In the genomic region with DNA sequence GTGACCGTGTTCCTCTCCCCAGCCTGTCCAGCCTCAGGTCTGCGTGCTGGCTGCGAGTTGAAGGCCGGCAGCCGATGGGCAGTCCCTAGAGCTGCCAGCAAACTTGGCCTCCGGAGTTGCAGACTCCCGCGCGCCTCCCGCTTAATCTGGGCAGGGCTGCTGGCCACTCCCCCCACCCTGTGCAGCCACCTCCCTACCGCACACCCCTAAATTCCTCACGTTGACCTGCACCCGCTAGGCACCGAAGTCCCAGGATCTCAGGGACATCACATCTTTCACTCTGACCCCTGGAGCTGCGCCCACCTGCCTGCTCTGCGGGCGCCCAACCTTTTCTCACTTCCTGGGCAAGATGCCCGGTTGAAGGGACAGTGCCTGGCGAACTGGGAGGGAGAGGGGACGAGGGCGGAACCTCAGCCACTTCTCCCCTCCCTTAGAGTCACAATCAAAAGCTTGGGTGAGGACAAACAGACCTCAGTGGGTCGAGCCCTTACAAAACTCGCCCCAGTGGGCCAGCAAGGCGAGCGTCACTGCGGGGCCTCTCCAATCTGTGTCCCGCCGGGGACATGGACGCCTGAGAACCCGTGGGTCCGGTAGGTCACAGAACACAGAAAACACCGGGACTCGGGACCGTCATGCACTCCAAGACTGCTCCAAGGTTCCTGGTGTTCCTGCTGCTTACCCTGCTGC, we compare ENCODE assay signal across 8 mouse cellular contexts. TPM values are rescaled to one million over a fixed set of nuclear protein-coding genes. Genes with fewer than 3 reads are reported as not detected.
DNase-seq lines count a peak whose midpoint lies in the region; ATAC-seq and TF ChIP-seq lines count a peak whose summit lies in the region.

A gene (minus strand): TSS at position 137 of the 687 bp plus-strand sequence.
A gene (plus strand): TSS at position 209 of the 687 bp plus-strand sequence.

- H3K9me3 ChIP-seq in heart, embryonic 10.5 days, result no peaks in the 10 kb centered on the region
- no peaks in the 10 kb centered on the region for H3K9me3 ChIP-seq in lung, postnatal 0 days (ENCODE audit: low read length)

- H3K9ac ChIP-seq in lung, postnatal 0 days (replicated peaks; ENCODE audit: low read depth), result peak within 1 kb of the TSS; percentile 36

- ATAC-seq in lung, postnatal 0 days, result peak; percentile 92

- peaks cover 52% of the 10 kb centered on the region for H3K27me3 ChIP-seq in heart, embryonic 10.5 days (ENCODE audit: insufficient read depth, poor library complexity, severe bottlenecking)
- no peaks in the 10 kb centered on the region for H3K27me3 ChIP-seq in kidney, adult 2 months (replicated peaks; ENCODE audit: control insufficient read depth, insufficient read depth, low read length)
- H3K27me3 ChIP-seq in lung, postnatal 0 days (replicated peaks; ENCODE audit: insufficient read depth, low read length), result no peaks in the 10 kb centered on the region

- H3K4me1 ChIP-seq in heart, embryonic 10.5 days, result peaks cover 15% of the 10 kb centered on the region
- peaks cover 19% of the 10 kb centered on the region; the same call in 1 of the 2 replicates for H3K4me1 ChIP-seq in kidney, adult 2 months (ENCODE audit: control insufficient read depth, insufficient read depth, low read length)
- peaks cover 8% of the 10 kb centered on the region; the same call in 1 of the 2 replicates for H3K4me1 ChIP-seq in lung, postnatal 0 days (ENCODE audit: insufficient read depth, low read depth, low read length)

- no peak for TF ChIP-seq CTCF in kidney, adult 2 months (conservative IDR thresholded peaks at IDR 0.05; ENCODE audit: insufficient read depth, insufficient read length, low read depth, low read length)
- no peak for TF ChIP-seq CTCF in lung, postnatal 0 days (IDR thresholded peaks at IDR 0.05)

- peak within 1 kb of the TSS; percentile 13; the same call in 1 of the 2 replicates for H3K27ac ChIP-seq in heart, embryonic 10.5 days
- H3K27ac ChIP-seq in kidney, adult 2 months (ENCODE audit: insufficient read depth, low read depth, low read length), result peak within 1 kb of the TSS; percentile 91
- peak within 1 kb of the TSS; percentile 58 for H3K27ac ChIP-seq in lung, postnatal 0 days (ENCODE audit: low read length)

- peak; percentile 13; the same call in 1 of the 2 replicates for TF ChIP-seq EP300 in lung, postnatal 0 days (IDR thresholded peaks at IDR 0.05)

- H3K36me3 ChIP-seq in heart, embryonic 10.5 days, result no peaks in the 10 kb centered on the region
- no peaks in the 10 kb centered on the region; the same call in 1 of the 2 replicates for H3K36me3 ChIP-seq in kidney, adult 2 months (ENCODE audit: control insufficient read depth, insufficient read depth, low read length)
- no peaks in the 10 kb centered on the region for H3K36me3 ChIP-seq in lung, postnatal 0 days (ENCODE audit: insufficient read depth, low read length)

- peak within 1 kb of the TSS; percentile 63 for H3K4me3 ChIP-seq in heart, embryonic 10.5 days
- H3K4me3 ChIP-seq in kidney, adult 2 months (ENCODE audit: insufficient read depth, low read depth, low read length), result peak within 1 kb of the TSS; percentile 86
- peak within 1 kb of the TSS; percentile 41 for H3K4me3 ChIP-seq in lung, postnatal 0 days (ENCODE audit: low read depth, low read length)

- intact Hi-C loops in left cerebral cortex, postnatal 4 days (cut with DNase I), result no loop called here
- intact Hi-C loops in left cerebral cortex, postnatal 36 days (cut with DNase I), result no loop called here

- peak within 1 kb of the TSS; percentile 73 for H3K4me2 ChIP-seq in lung, postnatal 0 days (replicated peaks; ENCODE audit: low read depth, low read length)

- peak; percentile 42 for TF ChIP-seq POLR2A in kidney, adult 2 months (IDR thresholded peaks at IDR 0.05; ENCODE audit: low read depth, low read length)

- DNase-seq in left cerebral cortex, postnatal 4 days, result peak; percentile 41
- DNase-seq in left cerebral cortex, adult 11 months (ENCODE audit: low spot score), result no peak
- peak; percentile 16 for DNase-seq in embryo, embryonic 9.5 days (ENCODE audit: extremely low spot score)
- no peak for DNase-seq in heart, embryonic 10.5 days (ENCODE audit: low spot score)
- peak; percentile 90 for DNase-seq in kidney, adult 2 months
- DNase-seq in lung, postnatal 0 days (ENCODE audit: low spot score), result peak; percentile 68
- peak; percentile 37 for DNase-seq in retina, embryonic 14.5 days (ENCODE audit: low spot score)
- no peak for DNase-seq in left cerebral cortex, postnatal 36 days (ENCODE audit: low spot score in 2 of 2)

- 1% methylated on average over 34 of the region's 34 CpGs for WGBS in heart, embryonic 10.5 days
- 2% methylated on average over 34 of the region's 34 CpGs for WGBS in kidney, adult 2 months
- 2% methylated on average over 34 of the region's 34 CpGs for WGBS in lung, postnatal 0 days

RNA-seq across cellular contexts. Expression of the first gene that starts in this region (rescaled TPM):
- total RNA-seq in left cerebral cortex, postnatal 4 days (2021), result 1 to 10 TPM; 1.7 TPM
- polyA plus RNA-seq in heart, embryonic 10.5 days (2016; fragmentation: Nextera tagmentation; extraction: Ambion mirVana), result 0.36 TPM in 2 replicates
- 29.4 and 32.7 TPM in 2 replicates for polyA plus RNA-seq in kidney, adult 2 months (2012; rRNA removed)
- polyA plus RNA-seq in lung, postnatal 0 days (2015; fragmentation: Nextera tagmentation; extraction: Ambion mirVana), result 67.3 and 78.7 TPM in 2 replicates
- 1 to 10 TPM; 1.2 to 2.4 TPM for total RNA-seq in left cerebral cortex, postnatal 36 days (2021)

RNA-seq across cellular contexts. Expression of the second gene that starts in this region (rescaled TPM):
- total RNA-seq in left cerebral cortex, postnatal 4 days (2021), result 1 to 10 TPM in 1 of 2 experiments, under 1 TPM in 1; 0.32 to 1.1 TPM
- polyA plus RNA-seq in heart, embryonic 10.5 days (2016; fragmentation: Nextera tagmentation; extraction: Ambion mirVana), result 0.20 and 0.30 TPM in 2 replicates
- 57.7 and 78.6 TPM in 2 replicates for polyA plus RNA-seq in kidney, adult 2 months (2012; rRNA removed)
- polyA plus RNA-seq in lung, postnatal 0 days (2015; fragmentation: Nextera tagmentation; extraction: Ambion mirVana), result 114 and 120 TPM in 2 replicates
- 1 to 10 TPM in 1 of 2 experiments, under 1 TPM in 1; 0.69 to 1.1 TPM for total RNA-seq in left cerebral cortex, postnatal 36 days (2021)

Comparison
In these comparisons a context has a peak if more than half of its experiments do, and no peak if none do; other contexts are left out.
1. RNA of the first gene that starts in this region (polyA plus RNA-seq): 67.3 to 78.7 TPM in lung, postnatal 0 days and 29.4 to 32.7 TPM in kidney, adult 2 months; 0.36 TPM in heart, embryonic 10.5 days; every median in the first group is over 10 times any median in the second.
2. RNA of the second gene that starts in this region (polyA plus RNA-seq): 114 to 120 TPM in lung, postnatal 0 days and 57.7 to 78.6 TPM in kidney, adult 2 months; 0.20 to 0.30 TPM in heart, embryonic 10.5 days; every median in the first group is over 10 times any median in the second.
3. DNase-seq: peak in left cerebral cortex, postnatal 4 days (single experiment), embryo, embryonic 9.5 days (single experiment), kidney, adult 2 months (single experiment), lung, postnatal 0 days (single experiment) and retina, embryonic 14.5 days (single experiment); none in left cerebral cortex, adult 11 months (single experiment), heart, embryonic 10.5 days (single experiment) and left cerebral cortex, postnatal 36 days (0 of 2).
4. H3K27ac ChIP-seq: peak in every context shown above with its lines; median percentile 91 in kidney, adult 2 months; 58 in lung, postnatal 0 days; 13 in heart, embryonic 10.5 days.
5. Peak in every context shown above with its lines, with median percentiles within 50 percentile points of each other: H3K4me3 ChIP-seq.